Mouse (Mus musculus): ENCODE measurements around the gene 4933416C03Rik. TPM values are rescaled to one million over a fixed set of nuclear protein-coding genes. Genes with fewer than 3 reads are reported as not detected.

The 4933416C03Rik gene
- polyA plus RNA-seq, 1 experiment from 2014 or later, result 0.08 TPM

DNA sequence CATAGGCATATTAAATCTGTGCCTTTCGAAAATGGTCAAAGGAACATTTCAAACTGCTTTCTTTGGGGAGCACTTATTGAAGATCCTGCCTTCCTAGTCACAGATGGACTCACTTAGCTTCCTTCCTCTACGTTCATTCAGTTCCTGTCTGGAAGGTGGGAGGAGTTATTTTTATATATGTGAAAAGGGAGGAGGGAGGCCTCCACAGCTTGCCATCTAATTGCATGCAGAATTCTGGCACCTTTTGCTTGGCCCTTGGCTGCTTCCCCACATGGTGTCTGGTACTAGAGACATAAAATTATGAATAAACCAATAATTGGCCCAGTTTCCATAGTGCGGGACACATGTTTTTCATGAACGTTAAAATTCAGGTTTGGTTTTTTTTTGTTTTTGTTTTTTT is 5.5 kb downstream of the 4933416C03Rik start:
- no peak for DNase-seq (ENCODE audit: low spot score, missing footprints)
- no peaks in the 10 kb centered on the region for H3K9me3 ChIP-seq (ENCODE audit: control insufficient read depth, low read length)

GRCm38 (mm10) chr10:116098470-116098869 is 15.2 kb downstream of the 4933416C03Rik start:
- Histone ChIP-seq H3K4me2 (no peak overlapping the region), H3K4me1 (ENCODE audit: control insufficient read depth, insufficient read depth, low read length) (no peaks in the 10 kb centered on the region), H3K9me3 (ENCODE audit: control insufficient read depth, low read length) (no peaks in the 10 kb centered on the region), H3K36me3 (ENCODE audit: control insufficient read depth, insufficient read depth, low read length) (no peaks in the 10 kb centered on the region), H3K27ac (ENCODE audit: low read depth, low read length) (no peak overlapping the region), H3K9ac (ENCODE audit: low read length) (no peak overlapping the region), H3K4me3 (ENCODE audit: low read depth, low read length) (no peak overlapping the region), H3K27me3 (ENCODE audit: control insufficient read depth, insufficient read depth, low read length) (no peaks in the 10 kb centered on the region)
- ATAC-seq (ENCODE audit: low FRiP score) (no peak), DNase-seq (ENCODE audit: low spot score, missing footprints) (no peak)
- WGBS, result 89% methylated on average over 7 of the region's 7 CpGs

More for the DNA sequence above, 5.5 kb downstream of the 4933416C03Rik start:
- H3K9ac ChIP-seq (ENCODE audit: low read length), result no peak overlapping the region
- no peak overlapping the region for H3K4me3 ChIP-seq (ENCODE audit: low read depth, low read length)
- no peaks in the 10 kb centered on the region for H3K36me3 ChIP-seq (ENCODE audit: control insufficient read depth, insufficient read depth, low read length)
- H3K4me2 ChIP-seq, result no peak overlapping the region
- H3K27ac ChIP-seq (ENCODE audit: low read depth, low read length), result no peak overlapping the region
- H3K4me1 ChIP-seq (ENCODE audit: control insufficient read depth, insufficient read depth, low read length), result no peaks in the 10 kb centered on the region
- no peaks in the 10 kb centered on the region for H3K27me3 ChIP-seq (ENCODE audit: control insufficient read depth, insufficient read depth, low read length)
- 83% methylated on average over 4 of the region's 4 CpGs for WGBS
- ATAC-seq (ENCODE audit: low FRiP score), result no peak

- Histone ChIP-seq H3K9me3 (ENCODE audit: control insufficient read depth, low read length) (no peaks in the 10 kb centered on the region), H3K36me3 (ENCODE audit: control insufficient read depth, insufficient read depth, low read length) (no peaks in the 10 kb centered on the region), H3K4me1 (ENCODE audit: control insufficient read depth, insufficient read depth, low read length) (no peaks in the 10 kb centered on the region), H3K9ac (ENCODE audit: low read length) (no peak overlapping the region), H3K27ac (ENCODE audit: low read depth, low read length) (no peak overlapping the region), H3K27me3 (ENCODE audit: control insufficient read depth, insufficient read depth, low read length) (no peaks in the 10 kb centered on the region), H3K4me2 (no peak overlapping the region), H3K4me3 (ENCODE audit: low read depth, low read length) (no peak overlapping the region)
- no peak for DNase-seq (ENCODE audit: low spot score, missing footprints)
- 90% methylated on average over 13 of the region's 13 CpGs for WGBS
- ATAC-seq (ENCODE audit: low FRiP score), result no peak
These were observed 17.3 kb downstream of the 4933416C03Rik start for GRCm38 (mm10) chr10:116096466-116096865.

DNA sequence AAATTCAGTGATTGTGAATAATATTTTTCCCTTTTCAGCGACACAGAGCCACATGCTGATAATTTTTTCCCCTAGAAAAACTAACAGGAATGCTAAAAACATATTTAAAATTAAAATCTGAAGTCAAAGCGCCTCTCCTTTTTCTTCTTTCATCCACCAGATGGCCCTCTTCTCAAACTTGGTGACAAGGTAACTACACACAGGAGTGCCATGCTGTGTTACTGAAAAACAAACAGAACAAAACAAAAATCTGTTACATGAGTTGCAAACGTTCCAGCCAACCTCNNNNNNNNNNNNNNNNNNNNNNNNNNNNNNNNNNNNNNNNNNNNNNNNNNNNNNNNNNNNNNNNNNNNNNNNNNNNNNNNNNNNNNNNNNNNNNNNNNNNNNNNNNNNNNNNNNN is 29.8 kb downstream of the 4933416C03Rik start:
- Histone ChIP-seq H3K4me3 (ENCODE audit: low read depth, low read length) (no peak overlapping the region), H3K27ac (ENCODE audit: low read depth, low read length) (no peak overlapping the region), H3K4me2 (no peak overlapping the region), H3K27me3 (ENCODE audit: control insufficient read depth, insufficient read depth, low read length) (no peaks in the 10 kb centered on the region), H3K4me1 (ENCODE audit: control insufficient read depth, insufficient read depth, low read length) (no peaks in the 10 kb centered on the region), H3K36me3 (ENCODE audit: control insufficient read depth, insufficient read depth, low read length) (no peaks in the 10 kb centered on the region), H3K9ac (ENCODE audit: low read length) (no peak overlapping the region), H3K9me3 (ENCODE audit: control insufficient read depth, low read length) (no peaks in the 10 kb centered on the region)
- DNase-seq (ENCODE audit: low spot score, missing footprints), result no peak
- 31% methylated on average over 3 of the region's 3 CpGs for WGBS
- ATAC-seq (ENCODE audit: low FRiP score), result no peak

- ATAC-seq (ENCODE audit: low FRiP score) (no peak), DNase-seq (ENCODE audit: low spot score, missing footprints) (no peak)
- Histone ChIP-seq H3K36me3 (ENCODE audit: control insufficient read depth, insufficient read depth, low read length) (no peaks in the 10 kb centered on the region), H3K27ac (ENCODE audit: low read depth, low read length) (no peak overlapping the region), H3K4me2 (no peak overlapping the region), H3K4me3 (ENCODE audit: low read depth, low read length) (no peak overlapping the region), H3K27me3 (ENCODE audit: control insufficient read depth, insufficient read depth, low read length) (no peaks in the 10 kb centered on the region), H3K9ac (ENCODE audit: low read length) (no peak overlapping the region), H3K4me1 (ENCODE audit: control insufficient read depth, insufficient read depth, low read length) (no peaks in the 10 kb centered on the region), H3K9me3 (ENCODE audit: control insufficient read depth, low read length) (no peaks in the 10 kb centered on the region)
- 96% methylated on average over 6 of the region's 6 CpGs for WGBS
These were observed 32.9 kb downstream of the 4933416C03Rik start for GRCm38 (mm10) chr10:116080841-116081240.

DNA sequence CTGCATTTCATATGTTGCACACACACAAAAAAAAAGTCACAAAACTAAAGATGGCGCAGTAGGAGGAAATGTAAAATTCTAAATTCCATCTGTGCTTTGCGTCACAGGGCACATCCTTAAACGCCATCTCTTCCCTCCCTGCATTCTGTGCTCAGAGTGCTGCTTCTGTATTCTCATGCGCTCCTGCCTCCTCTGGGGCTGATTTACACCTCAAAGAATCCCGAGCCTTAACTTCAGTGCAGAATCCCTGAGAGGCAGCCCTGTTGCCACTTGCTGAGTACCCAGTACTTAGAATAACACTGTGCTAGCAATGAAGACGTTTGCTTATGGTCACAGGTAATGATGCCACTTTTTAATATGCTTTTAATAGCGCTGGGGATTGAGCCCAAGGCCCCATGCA is 34.3 kb downstream of the 4933416C03Rik start:
- no peak overlapping the region for H3K4me2 ChIP-seq
- H3K9me3 ChIP-seq (ENCODE audit: control insufficient read depth, low read length), result no peaks in the 10 kb centered on the region
- no peaks in the 10 kb centered on the region for H3K4me1 ChIP-seq (ENCODE audit: control insufficient read depth, insufficient read depth, low read length)
- ATAC-seq (ENCODE audit: low FRiP score), result no peak
- 46% methylated on average over 7 of the region's 7 CpGs for WGBS
- no peaks in the 10 kb centered on the region for H3K36me3 ChIP-seq (ENCODE audit: control insufficient read depth, insufficient read depth, low read length)
- no peak for DNase-seq (ENCODE audit: low spot score, missing footprints)
- H3K27me3 ChIP-seq (ENCODE audit: control insufficient read depth, insufficient read depth, low read length), result no peaks in the 10 kb centered on the region
- no peak overlapping the region for H3K27ac ChIP-seq (ENCODE audit: low read depth, low read length)
- H3K9ac ChIP-seq (ENCODE audit: low read length), result no peak overlapping the region
- H3K4me3 ChIP-seq (ENCODE audit: low read depth, low read length), result no peak overlapping the region

- H3K4me3 ChIP-seq (ENCODE audit: low read depth, low read length), result no peak overlapping the region
- ATAC-seq (ENCODE audit: low FRiP score), result no peak
- H3K27ac ChIP-seq (ENCODE audit: low read depth, low read length), result no peak overlapping the region
- no peak overlapping the region for H3K4me2 ChIP-seq
- H3K36me3 ChIP-seq (ENCODE audit: control insufficient read depth, insufficient read depth, low read length), result no peaks in the 10 kb centered on the region
- no peaks in the 10 kb centered on the region for H3K9me3 ChIP-seq (ENCODE audit: control insufficient read depth, low read length)
- no peaks in the 10 kb centered on the region for H3K27me3 ChIP-seq (ENCODE audit: control insufficient read depth, insufficient read depth, low read length)
- WGBS, result 84% methylated on average over 5 of the region's 5 CpGs
- H3K9ac ChIP-seq (ENCODE audit: low read length), result no peak overlapping the region
- H3K4me1 ChIP-seq (ENCODE audit: control insufficient read depth, insufficient read depth, low read length), result no peaks in the 10 kb centered on the region
- no peak for DNase-seq (ENCODE audit: low spot score, missing footprints)
These were observed 35.1 kb downstream of the 4933416C03Rik start for GRCm38 (mm10) chr10:116078636-116079035.

DNA sequence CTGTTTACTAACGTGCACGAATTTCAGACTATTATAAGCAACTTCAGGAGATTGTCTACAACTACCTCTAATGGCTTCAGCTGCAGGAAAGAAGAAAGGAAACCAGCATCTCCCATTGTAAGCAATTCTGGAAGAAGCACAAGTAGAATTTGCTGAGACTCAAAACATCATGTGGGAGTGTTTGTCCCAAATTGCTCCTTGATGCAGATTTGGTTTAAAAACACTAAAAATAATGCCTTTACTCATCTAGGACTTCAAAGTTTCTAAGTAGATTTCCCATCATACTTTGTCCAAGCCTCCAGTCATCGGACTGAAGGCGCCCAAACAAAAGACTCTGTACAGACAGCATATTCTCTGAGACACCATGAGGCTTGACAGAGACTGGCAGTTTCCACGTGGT is 37.8 kb downstream of the 4933416C03Rik start:
- Histone ChIP-seq H3K36me3 (ENCODE audit: control insufficient read depth, insufficient read depth, low read length) (no peaks in the 10 kb centered on the region), H3K4me2 (no peak overlapping the region), H3K27ac (ENCODE audit: low read depth, low read length) (no peak overlapping the region), H3K4me1 (ENCODE audit: control insufficient read depth, insufficient read depth, low read length) (no peaks in the 10 kb centered on the region), H3K4me3 (ENCODE audit: low read depth, low read length) (no peak overlapping the region), H3K9me3 (ENCODE audit: control insufficient read depth, low read length) (no peaks in the 10 kb centered on the region), H3K27me3 (ENCODE audit: control insufficient read depth, insufficient read depth, low read length) (no peaks in the 10 kb centered on the region), H3K9ac (ENCODE audit: low read length) (no peak overlapping the region)
- DNase-seq (ENCODE audit: low spot score, missing footprints), result no peak
- no peak for ATAC-seq (ENCODE audit: low FRiP score)
- WGBS, result 87% methylated on average over 5 of the region's 5 CpGs
